ENCODE assay signal across 19 mouse cellular contexts in genomic region chr5:15010639-15011582, GRCm38 (mm10). TPM values are rescaled to one million over a fixed set of nuclear protein-coding genes. Genes with fewer than 3 reads are reported as not detected.
DNase-seq lines count a peak whose midpoint lies in the region; ATAC-seq lines count a peak whose summit lies in the region.
"Not testable (repeated sequence)": the region's sequence is repeated elsewhere in the genome, so short reads cannot be mapped to it uniquely, and the experiment has no call there.
"Had no signal": no experiment of that assay in that cellular context is flagged by ENCODE, and none has a peak within 500 bp of the region (broad histone marks: within the 10 kb centered on the region; RNA-seq: fewer than 3 reads in every experiment).

No protein-coding gene starts in this region.

- H3K9ac ChIP-seq in forebrain, embryonic 12.5 days; heart, embryonic 15.5 days; intestine, embryonic 14.5 days (ENCODE audit: low read length); liver, embryonic 12.5 days; midbrain, embryonic 12.5 days (replicated peaks); neural tube, embryonic 12.5 days: not testable (repeated sequence)

- peak; percentile 33; the same call in 1 of the 2 replicates for ATAC-seq in forebrain, embryonic 12.5 days (ENCODE audit: low FRiP score)
- peak; percentile 50 for ATAC-seq in heart, embryonic 15.5 days (replicated peaks; ENCODE audit: insufficient number of reproducible peaks, insufficient read depth, low FRiP score, low read depth)
- ATAC-seq in intestine, embryonic 14.5 days (replicated peaks; ENCODE audit: low FRiP score, low TSS enrichment, low read depth), result 0 out of 2 replicates have a peak, but pooled peaks have one; percentile 50
- peak; percentile 24; the same call in 1 of the 2 replicates for ATAC-seq in liver, embryonic 12.5 days
- peak; percentile 54 for ATAC-seq in midbrain, embryonic 12.5 days (ENCODE audit: low FRiP score, low read depth)
- ATAC-seq in neural tube, embryonic 12.5 days (ENCODE audit: low FRiP score, low read depth), result peak; percentile 53; the same call in 1 of the 2 replicates

- H3K36me3 ChIP-seq in forebrain, embryonic 12.5 days (replicated peaks); heart, embryonic 15.5 days; intestine, embryonic 14.5 days (ENCODE audit: control insufficient read depth, insufficient read depth, low read length); limb, embryonic 10.5 days; liver, embryonic 12.5 days; midbrain, embryonic 12.5 days; neural tube, embryonic 12.5 days: not testable (repeated sequence)

- not testable (repeated sequence) for H3K27me3 ChIP-seq in forebrain, embryonic 12.5 days; heart, embryonic 15.5 days; intestine, embryonic 14.5 days (replicated peaks; ENCODE audit: control insufficient read depth, insufficient read depth, low read length); limb, embryonic 10.5 days (ENCODE audit: low read depth, poor library complexity, severe bottlenecking); liver, embryonic 12.5 days (replicated peaks); midbrain, embryonic 12.5 days; neural tube, embryonic 12.5 days (replicated peaks)

- WGBS in forebrain, embryonic 12.5 days, result 86% methylated on average over 11 of the region's 11 CpGs
- WGBS in heart, embryonic 15.5 days, result 78% methylated on average over 11 of the region's 11 CpGs
- WGBS in intestine, embryonic 14.5 days, result 81% methylated on average over 11 of the region's 11 CpGs
- WGBS in limb, embryonic 10.5 days, result 86% methylated on average over 11 of the region's 11 CpGs
- WGBS in liver, embryonic 12.5 days (ENCODE audit: insufficient replicate concordance), result 71% methylated on average over 11 of the region's 11 CpGs
- WGBS in midbrain, embryonic 12.5 days, result 86% methylated on average over 11 of the region's 11 CpGs
- 84% methylated on average over 11 of the region's 11 CpGs for WGBS in neural tube, embryonic 12.5 days

- not testable (repeated sequence) for H3K4me3 ChIP-seq in forebrain, embryonic 12.5 days (replicated peaks); heart, embryonic 15.5 days; intestine, embryonic 14.5 days (ENCODE audit: low read depth, low read length); limb, embryonic 10.5 days; liver, embryonic 12.5 days; midbrain, embryonic 12.5 days; neural tube, embryonic 12.5 days

- not testable (repeated sequence) for H3K27ac ChIP-seq in forebrain, embryonic 12.5 days; heart, embryonic 15.5 days; intestine, embryonic 14.5 days (ENCODE audit: low read depth); limb, embryonic 10.5 days; liver, embryonic 12.5 days; midbrain, embryonic 12.5 days (replicated peaks); neural tube, embryonic 12.5 days

- not testable (repeated sequence) for H3K4me1 ChIP-seq in forebrain, embryonic 12.5 days; heart, embryonic 15.5 days (replicated peaks); intestine, embryonic 14.5 days (replicated peaks; ENCODE audit: control insufficient read depth, insufficient read depth, low read length); limb, embryonic 10.5 days; liver, embryonic 12.5 days; midbrain, embryonic 12.5 days; neural tube, embryonic 12.5 days

- peak; percentile 0 for DNase-seq in embryo, embryonic 10.5 days (ENCODE audit: low spot score)
- peak; percentile 49 for DNase-seq in intestine, embryonic 14.5 days (ENCODE audit: low spot score)
- peak; percentile 24 for DNase-seq in limb, embryonic 10.5 days (ENCODE audit: low spot score)

- H3K4me2 ChIP-seq in forebrain, embryonic 12.5 days; heart, embryonic 15.5 days; intestine, embryonic 14.5 days (ENCODE audit: low read length); liver, embryonic 12.5 days; midbrain, embryonic 12.5 days (replicated peaks); neural tube, embryonic 12.5 days (replicated peaks): not testable (repeated sequence)

- H3K9me3 ChIP-seq in forebrain, embryonic 12.5 days, result peaks cover 21% of the 10 kb centered on the region
- H3K9me3 ChIP-seq in heart, embryonic 15.5 days (replicated peaks), result peaks cover 14% of the 10 kb centered on the region
- not testable (repeated sequence) for H3K9me3 ChIP-seq in intestine, embryonic 14.5 days (ENCODE audit: control insufficient read depth, low read length)
- H3K9me3 ChIP-seq in limb, embryonic 10.5 days (replicated peaks), result peaks cover 20% of the 10 kb centered on the region
- H3K9me3 ChIP-seq in liver, embryonic 12.5 days (replicated peaks), result peaks cover 17% of the 10 kb centered on the region
- peaks cover 23% of the 10 kb centered on the region for H3K9me3 ChIP-seq in midbrain, embryonic 12.5 days
- H3K9me3 ChIP-seq in neural tube, embryonic 12.5 days, result peaks cover 24% of the 10 kb centered on the region

RNA-seq across cellular contexts. Expression of gene Gm17019, which starts 21.9 kb away (rescaled TPM):
- not detected in 2 replicates for polyA plus RNA-seq in forebrain, embryonic 12.5 days (2016; fragmentation: Nextera tagmentation; extraction: Ambion mirVana)
- polyA plus RNA-seq in heart, embryonic 15.5 days (2015; fragmentation: Nextera tagmentation; extraction: Ambion mirVana), result 0.19 TPM in 1 of 2 replicates, not detected in the other
- polyA plus RNA-seq in intestine, embryonic 14.5 days (2014; fragmentation: Nextera tagmentation; extraction: Ambion mirVana), result not detected in 2 replicates
- polyA plus RNA-seq in limb, embryonic 10.5 days (2016; fragmentation: Nextera tagmentation; extraction: Ambion mirVana), result not detected in 2 replicates
- not detected in 2 replicates for polyA plus RNA-seq in liver, embryonic 12.5 days (2016; fragmentation: Nextera tagmentation; extraction: Ambion mirVana)
- not detected in 2 replicates for polyA plus RNA-seq in midbrain, embryonic 12.5 days (2016; fragmentation: Nextera tagmentation; extraction: Ambion mirVana)
- not detected in 2 replicates for polyA plus RNA-seq in neural tube, embryonic 12.5 days (2016; fragmentation: Nextera tagmentation; extraction: Ambion mirVana)
- polyA plus RNA-seq: cerebellum, adult 2 months; heart, adult 2 months; hindbrain, embryonic 15.5 days; intestine, postnatal 0 days; kidney, embryonic 14.5 days; large intestine, adult 2 months; liver, embryonic 13.5 days; lung, embryonic 14.5 days; macrophage; neural tube, embryonic 14.5 days; spleen, adult 2 months had no signal

RNA-seq across cellular contexts. Expression of gene Gm10354, which starts 32.2 kb away (rescaled TPM):
- polyA plus RNA-seq in forebrain, embryonic 12.5 days (2016; fragmentation: Nextera tagmentation; extraction: Ambion mirVana), result not detected in 2 replicates
- polyA plus RNA-seq in heart, embryonic 15.5 days (2015; fragmentation: Nextera tagmentation; extraction: Ambion mirVana), result not detected in 2 replicates
- polyA plus RNA-seq in intestine, embryonic 14.5 days (2014; fragmentation: Nextera tagmentation; extraction: Ambion mirVana), result not detected in 2 replicates
- not detected in 2 replicates for polyA plus RNA-seq in limb, embryonic 10.5 days (2016; fragmentation: Nextera tagmentation; extraction: Ambion mirVana)
- polyA plus RNA-seq in liver, embryonic 12.5 days (2016; fragmentation: Nextera tagmentation; extraction: Ambion mirVana), result not detected in 2 replicates
- not detected in 2 replicates for polyA plus RNA-seq in midbrain, embryonic 12.5 days (2016; fragmentation: Nextera tagmentation; extraction: Ambion mirVana)
- polyA plus RNA-seq in neural tube, embryonic 12.5 days (2016; fragmentation: Nextera tagmentation; extraction: Ambion mirVana), result not detected in 2 replicates
- polyA plus RNA-seq: cerebellum, adult 2 months; heart, adult 2 months; hindbrain, embryonic 15.5 days; intestine, postnatal 0 days; kidney, embryonic 14.5 days; large intestine, adult 2 months; liver, embryonic 13.5 days; lung, embryonic 14.5 days; macrophage; neural tube, embryonic 14.5 days; spleen, adult 2 months had no signal
